In genomic region chr10:62132691-62133281, GRCm38 (mm10) we compare ENCODE assay signal across 8 mouse cellular contexts. TPM values are rescaled to one million over a fixed set of nuclear protein-coding genes. Genes with fewer than 3 reads are reported as not detected.
DNase-seq lines count a peak whose midpoint lies in the region; ATAC-seq and TF ChIP-seq lines count a peak whose summit lies in the region.

Gene Neurog3 (plus strand): TSS chr10:62133090.

- H3K4me3 ChIP-seq in gastrocnemius, adult 2 months: peak within 1 kb of the TSS; percentile 19; the same call in 1 of the 2 replicates
- H3K4me3 ChIP-seq in hindbrain, embryonic 15.5 days: peak within 1 kb of the TSS; percentile 19; the same call in 1 of the 2 replicates
- peak within 1 kb of the TSS; percentile 30 for H3K4me3 ChIP-seq in midbrain, embryonic 12.5 days

- TF ChIP-seq CTCF in gastrocnemius, adult 2 months (IDR thresholded peaks at IDR 0.05): no peak

- no peak for ATAC-seq in hindbrain, embryonic 15.5 days (ENCODE audit: low FRiP score, low read depth)
- no peak for ATAC-seq in midbrain, embryonic 12.5 days (ENCODE audit: low FRiP score, low read depth)
- no peak for ATAC-seq in erythroblast, adult 5-6 weeks (replicated peaks; ENCODE audit: low FRiP score, poor library complexity, severe bottlenecking)

- H3K36me3 ChIP-seq in hindbrain, embryonic 15.5 days: no peaks in the 10 kb centered on the region
- no peaks in the 10 kb centered on the region for H3K36me3 ChIP-seq in midbrain, embryonic 12.5 days

- no peak within 1 kb of the TSS for H3K27ac ChIP-seq in gastrocnemius, adult 2 months
- no peak within 1 kb of the TSS for H3K27ac ChIP-seq in hindbrain, embryonic 15.5 days (replicated peaks)
- H3K27ac ChIP-seq in midbrain, embryonic 12.5 days (replicated peaks): no peak within 1 kb of the TSS

- 0% methylated on average over 20 of the region's 29 CpGs for WGBS in hindbrain, embryonic 15.5 days
- WGBS in midbrain, embryonic 12.5 days: 1% methylated on average over 29 of the region's 29 CpGs

- intact Hi-C loops in gastrocnemius, adult 2 months (cut with DNase I): no loop called here
- intact Hi-C loops in gastrocnemius, postnatal 14 days (cut with DNase I; ENCODE audit: low total_unique reads): no loop called here

- H3K4me1 ChIP-seq in hindbrain, embryonic 15.5 days (replicated peaks): peaks cover 32% of the 10 kb centered on the region
- H3K4me1 ChIP-seq in midbrain, embryonic 12.5 days: peaks cover 18% of the 10 kb centered on the region

- no peak within 1 kb of the TSS for H3K9ac ChIP-seq in hindbrain, embryonic 15.5 days
- H3K9ac ChIP-seq in midbrain, embryonic 12.5 days (replicated peaks): no peak within 1 kb of the TSS

- peak; percentile 22 for DNase-seq in gastrocnemius, adult 2 months
- DNase-seq in gastrocnemius, postnatal 14 days: no peak
- peak; percentile 54 for DNase-seq in embryo, embryonic 10.5 days (ENCODE audit: low spot score)
- DNase-seq in yolk sac, embryonic 10.5 days (ENCODE audit: low spot score): no peak
- no peak for DNase-seq in urinary bladder, postnatal 10 days (ENCODE audit: low spot score)

- H3K9me3 ChIP-seq in hindbrain, embryonic 15.5 days: no peaks in the 10 kb centered on the region
- no peaks in the 10 kb centered on the region for H3K9me3 ChIP-seq in midbrain, embryonic 12.5 days

- H3K27me3 ChIP-seq in hindbrain, embryonic 15.5 days: peaks cover 99% of the 10 kb centered on the region
- peaks cover 99% of the 10 kb centered on the region for H3K27me3 ChIP-seq in midbrain, embryonic 12.5 days

- peak within 1 kb of the TSS; percentile 45 for H3K4me2 ChIP-seq in hindbrain, embryonic 15.5 days
- peak within 1 kb of the TSS; percentile 52 for H3K4me2 ChIP-seq in midbrain, embryonic 12.5 days (replicated peaks)

RNA-seq across cellular contexts. Expression of gene Neurog3, which starts in this region (rescaled TPM):
- not detected for total RNA-seq in gastrocnemius, adult 2 months (2021)
- total RNA-seq in gastrocnemius, postnatal 14 days (2021): not detected
- not detected in 2 replicates for polyA plus RNA-seq in hindbrain, embryonic 15.5 days (2015; fragmentation: Nextera tagmentation; extraction: Ambion mirVana)
- 0.46 TPM in 1 of 2 replicates, not detected in the other for polyA plus RNA-seq in midbrain, embryonic 12.5 days (2016; fragmentation: Nextera tagmentation; extraction: Ambion mirVana)
- total RNA-seq in erythroblast, adult 5-6 weeks (2015; ENCODE audit: low replicate concordance): not detected in 2 replicates
- total RNA-seq in erythroblast, adult 5-6 weeks (2017; ENCODE audit: low replicate concordance): not detected in 2 replicates

Comparison
In these comparisons a context has a peak if more than half of its experiments do, and no peak if none do; other contexts are left out.
1. Peak in DNase-seq and H3K4me3 ChIP-seq in gastrocnemius, adult 2 months; RNA of the gene not detected or under 1 TPM.